Mouse (Mus musculus) 3134 (cell line): Measurements from ENCODE around the gene Zfp143.

ENCODE experiments used
- DNase-seq: peaks from one replicate; pipeline ENCODE4 v3.0.0-alpha.2; 2011; ENCODE audit warnings: low spot score; ENCODE audit not compliant: insufficient read length; ENCODE audit errors: extremely low read depth

The Zfp143 gene

GRCm38 (mm10) chr7:110091670-110092069, 30.7 kb downstream of the Zfp143 start:
- no peak for DNase-seq

- DNase-seq: no peak
Observed at GRCm38 (mm10) chr7:110096332-110096731, 35.3 kb downstream of the Zfp143 start.

- no peak for DNase-seq
Observed at GRCm38 (mm10) chr7:110097106-110097793, 36.2 kb downstream of the Zfp143 start.

DNA sequence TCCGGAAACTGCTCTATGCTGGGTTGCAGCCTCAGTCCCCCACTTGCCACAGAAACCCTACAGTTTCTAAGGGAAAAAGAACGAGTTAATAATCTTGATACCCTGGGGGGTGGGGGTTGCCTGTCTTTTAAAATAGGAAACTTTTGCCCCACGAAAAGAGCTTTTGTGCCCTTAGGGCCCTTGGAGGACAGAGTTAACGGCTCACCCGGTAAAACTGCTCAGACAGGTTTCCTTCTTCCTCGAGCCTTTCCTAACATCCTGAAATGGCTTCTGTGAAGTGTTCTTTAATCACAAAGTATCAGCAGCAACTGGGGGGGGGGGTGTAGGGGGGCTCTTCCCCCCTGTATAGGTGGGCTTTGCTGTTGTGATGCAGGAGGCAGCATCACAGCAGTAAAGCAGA, 39.8 kb downstream of the Zfp143 start:
- DNase-seq: no peak

DNA sequence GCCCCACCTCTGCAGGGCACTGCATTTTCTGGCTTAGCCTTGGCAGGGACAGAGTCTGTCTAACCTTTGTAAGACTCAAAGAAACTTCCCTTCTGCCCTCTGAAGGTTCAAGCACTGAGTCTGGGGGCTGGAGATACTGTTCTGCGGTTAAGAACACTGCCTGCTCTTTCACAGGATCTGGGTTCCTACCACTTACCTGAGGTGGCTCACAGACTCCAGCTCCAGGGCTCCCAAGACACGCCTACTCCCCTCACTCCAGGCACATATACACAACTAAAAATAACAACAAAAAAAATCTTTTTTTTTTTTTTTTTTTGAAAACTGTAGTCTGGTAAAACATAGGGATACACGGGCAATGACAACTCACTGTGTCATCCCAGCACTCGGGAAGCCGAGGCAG, 40.2 kb downstream of the Zfp143 start:
- no peak for DNase-seq

DNA sequence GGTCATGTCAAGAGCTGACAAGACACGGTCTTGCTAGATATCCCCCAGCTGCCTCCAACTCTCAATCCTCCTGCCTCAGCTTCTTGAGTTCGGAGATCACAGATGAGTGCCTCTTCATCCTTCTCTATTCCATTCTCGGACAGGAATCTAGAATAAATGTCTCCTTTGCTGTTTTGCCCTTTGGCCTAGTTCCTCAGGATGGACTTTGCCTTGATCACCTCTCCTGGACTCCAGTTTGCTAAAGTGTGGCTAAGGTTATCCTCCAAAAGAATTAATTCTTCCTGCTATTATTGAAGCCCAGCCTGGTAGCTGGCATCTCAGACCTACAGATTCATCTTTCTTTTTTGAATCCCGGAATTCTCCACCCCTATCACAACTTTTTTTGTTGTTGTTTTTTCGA, 44.0 kb downstream of the Zfp143 start:
- DNase-seq: no peak

GRCm38 (mm10) chr7:110106633-110107032, 45.6 kb downstream of the Zfp143 start:
- no peak for DNase-seq

DNA sequence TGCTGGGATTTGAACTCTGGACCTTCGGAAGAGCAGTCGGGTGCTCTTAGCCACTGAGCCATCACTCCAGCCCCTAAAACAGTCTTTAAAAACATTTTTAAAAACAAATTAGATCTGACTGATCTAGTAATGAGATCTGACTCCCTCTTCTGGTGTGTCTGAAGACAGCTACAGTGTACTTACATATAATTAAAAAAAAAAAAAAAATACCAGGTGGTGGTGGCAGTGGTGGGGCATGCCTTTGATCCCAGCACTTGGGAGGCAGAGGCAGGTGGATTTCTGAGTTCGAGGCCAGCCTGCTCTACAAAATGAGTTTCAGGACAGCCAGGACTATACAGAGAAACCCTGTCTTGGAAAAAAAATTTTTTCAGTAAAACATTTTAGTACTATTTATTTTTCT, 47.5 kb downstream of the Zfp143 start:
- peak; percentile 42 for DNase-seq

GRCm38 (mm10) chr7:110108967-110109610, 48.1 kb downstream of the Zfp143 start:
- peak; percentile 98 for DNase-seq

DNA sequence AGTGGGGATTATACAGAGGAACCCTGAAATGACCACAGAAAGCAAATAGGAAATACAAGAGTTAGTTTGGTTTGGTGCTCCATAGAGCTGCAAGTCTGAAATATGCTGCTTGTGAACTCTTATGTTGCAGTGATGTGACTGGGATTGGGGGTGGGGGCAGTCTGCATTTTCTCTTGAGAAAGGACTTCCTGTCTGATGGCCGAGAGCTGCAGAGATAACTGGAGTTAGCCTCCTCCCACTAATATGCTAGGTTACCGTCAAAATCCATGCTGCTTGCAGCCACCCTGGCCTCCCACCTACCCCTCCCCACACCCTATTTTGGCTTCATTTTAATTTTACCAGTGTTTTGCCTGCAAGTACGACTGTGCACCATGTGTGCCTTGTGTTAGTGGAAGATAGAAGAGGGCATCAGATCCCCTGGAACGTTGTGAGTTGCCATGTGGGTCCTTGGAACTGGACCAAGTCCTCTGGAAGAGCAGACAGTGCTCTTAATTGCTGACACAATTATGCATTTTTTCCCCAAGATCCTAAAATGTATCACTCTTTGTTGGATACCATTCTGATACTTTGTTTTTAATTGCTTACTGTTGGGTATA, 49.1 kb downstream of the Zfp143 start:
- DNase-seq: no peak

DNA sequence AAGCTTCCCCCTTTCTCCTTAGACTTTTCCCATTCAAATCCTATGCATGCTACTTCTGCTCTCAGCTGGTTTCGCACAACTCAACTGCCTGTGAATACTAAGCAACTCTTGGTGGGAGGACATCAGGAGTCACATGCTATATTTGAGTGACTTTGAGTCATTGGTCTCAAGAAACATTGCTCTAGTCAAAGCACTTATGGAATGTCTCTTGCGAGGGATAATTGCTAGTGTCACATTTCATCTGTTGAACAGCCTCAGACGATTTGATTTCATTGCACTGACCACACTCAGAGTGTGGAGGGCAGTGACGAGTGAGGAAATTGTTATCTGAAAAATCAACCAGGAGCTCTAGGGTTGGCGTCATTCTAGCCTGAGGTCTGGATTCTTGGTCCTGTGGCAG, 53.7 kb downstream of the Zfp143 start:
- DNase-seq: peak; percentile 50

DNA sequence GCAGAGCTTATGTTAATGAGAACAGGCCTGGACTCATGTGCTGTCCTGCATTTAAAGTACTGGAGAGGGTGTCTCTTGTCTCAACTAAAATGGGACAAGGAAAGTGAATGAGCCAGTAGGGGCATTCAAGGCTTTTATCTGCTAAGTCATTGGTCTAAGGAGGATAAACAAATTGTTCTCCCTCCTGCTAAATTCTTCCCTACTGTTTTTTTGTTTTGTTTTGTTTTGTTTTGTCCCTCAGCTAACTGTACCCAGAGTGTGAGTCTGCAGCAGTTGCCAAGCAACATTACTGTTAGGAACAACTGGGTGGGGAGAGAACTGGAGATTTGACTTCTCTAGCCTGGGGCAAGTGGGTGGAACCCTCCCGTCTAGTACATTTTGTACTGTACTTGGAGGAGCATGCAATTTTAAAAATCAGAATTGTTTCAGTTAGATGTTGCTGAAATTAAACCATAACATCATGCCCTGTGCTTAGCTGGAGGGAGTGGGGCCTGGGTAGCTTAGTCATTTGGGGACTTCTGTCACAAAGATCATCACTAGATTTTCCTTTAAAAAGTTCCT, 55.8 kb downstream of the Zfp143 start:
- DNase-seq: no peak

GRCm38 (mm10) chr7:110118448-110118847, 57.4 kb downstream of the Zfp143 start:
- no peak for DNase-seq

DNA sequence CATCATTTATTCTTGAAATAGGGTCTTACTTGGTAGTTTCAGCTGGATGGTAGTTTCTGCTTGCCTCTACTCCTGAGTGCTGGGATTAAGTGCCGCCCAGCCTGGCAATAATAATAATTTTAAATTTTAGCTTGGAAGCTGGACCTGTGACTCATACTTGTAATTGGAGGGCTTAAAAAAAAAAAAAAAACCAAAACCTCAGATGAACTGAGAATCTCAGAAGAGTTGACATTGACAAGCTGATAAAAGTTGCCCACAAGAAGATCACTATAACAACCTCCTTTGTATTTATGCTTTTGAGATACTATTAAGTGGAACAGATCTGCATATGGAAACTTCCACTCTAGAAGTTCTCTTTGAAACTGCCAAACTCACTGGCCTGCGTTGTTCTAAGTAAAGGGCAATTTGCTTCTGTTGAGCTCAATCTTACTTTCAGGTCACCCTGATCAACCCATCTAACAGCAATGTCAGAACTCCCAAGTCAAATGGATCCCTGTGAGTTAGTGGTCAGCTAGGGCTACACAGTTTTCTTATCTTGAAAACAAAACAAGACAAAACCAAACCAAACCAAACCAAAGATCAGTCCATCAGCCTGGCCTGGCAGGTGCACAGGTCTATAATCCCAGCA, 59.3 kb downstream of the Zfp143 start:
- DNase-seq: no peak

DNA sequence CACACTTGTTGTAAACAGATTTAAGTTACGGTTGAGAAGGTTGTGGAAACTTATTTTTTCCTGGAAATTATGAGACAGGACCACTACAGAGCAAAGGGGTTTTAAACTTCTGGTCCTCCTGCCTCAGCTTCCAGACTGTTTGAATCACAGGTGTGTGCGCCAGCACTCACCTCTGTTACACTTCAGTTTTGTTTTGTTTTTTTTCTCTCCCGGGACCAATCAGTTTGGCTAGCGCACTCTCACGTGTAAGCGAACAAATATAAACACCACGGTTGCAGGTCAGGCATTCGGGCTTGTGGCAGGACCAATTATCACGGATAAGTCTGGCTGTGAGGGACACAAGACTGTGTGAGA, 60.1 kb downstream of the Zfp143 start:
- no peak for DNase-seq

DNA sequence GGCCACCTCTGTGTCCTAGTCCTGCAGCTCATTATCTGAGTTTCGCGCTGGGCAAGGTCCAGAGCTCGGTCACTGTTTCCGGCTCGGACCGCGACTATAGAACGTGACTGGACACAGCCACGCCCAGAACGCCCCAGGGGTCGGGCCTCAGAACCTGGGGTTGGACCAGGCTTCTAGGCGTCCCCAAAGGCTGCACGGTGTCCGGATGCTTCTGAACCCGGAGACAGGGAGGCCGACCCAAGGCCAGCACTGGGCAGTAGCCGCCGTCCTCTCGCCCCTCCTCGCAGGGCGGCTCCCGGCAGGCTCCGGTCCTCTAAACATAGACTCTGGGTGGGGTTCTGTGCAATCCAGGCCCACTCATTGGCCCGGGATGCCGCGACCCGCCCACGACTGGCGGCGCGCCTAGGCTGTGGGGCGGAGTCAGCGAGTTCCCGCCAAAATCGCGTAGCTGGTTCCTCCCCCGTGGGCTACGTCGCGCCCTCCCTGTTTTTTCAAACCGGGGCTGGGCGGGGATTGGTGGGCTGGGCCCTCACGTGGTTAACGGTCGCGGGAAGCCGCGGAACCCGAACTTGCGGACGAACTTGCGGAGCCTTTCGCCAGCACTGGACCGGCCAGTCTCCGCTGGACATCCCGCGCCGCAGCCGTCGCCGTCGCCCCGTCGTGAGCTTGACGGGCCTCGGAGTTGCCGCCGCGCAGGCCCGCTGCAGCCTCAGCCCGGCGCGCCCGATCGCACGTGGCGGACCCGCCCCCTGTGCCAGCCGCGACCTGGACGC, 60.7 kb downstream of the Zfp143 start, which contains the start of gene Wee1:
Wee1 (plus strand) TSS at position 531 of the 773 bp plus-strand sequence.
- peak; percentile 100 for DNase-seq

DNA sequence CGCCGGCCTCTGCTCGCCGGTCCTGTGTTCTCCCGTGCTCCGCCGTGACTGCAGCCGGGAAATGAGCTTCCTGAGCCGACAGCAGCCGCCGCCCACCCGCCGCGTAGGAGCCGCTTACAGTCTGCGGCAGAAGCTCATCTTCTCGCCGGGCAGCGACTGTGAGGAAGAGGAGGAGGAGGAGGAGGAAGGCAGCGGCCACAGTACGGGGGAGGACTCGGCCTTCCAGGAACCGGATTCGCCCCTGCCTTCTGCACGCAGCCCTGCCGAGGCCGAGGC, 61.2 kb downstream of the Zfp143 start:
- DNase-seq: no peak

GRCm38 (mm10) chr7:110122565-110123422, 61.8 kb downstream of the Zfp143 start:
- peak; percentile 69 for DNase-seq

DNA sequence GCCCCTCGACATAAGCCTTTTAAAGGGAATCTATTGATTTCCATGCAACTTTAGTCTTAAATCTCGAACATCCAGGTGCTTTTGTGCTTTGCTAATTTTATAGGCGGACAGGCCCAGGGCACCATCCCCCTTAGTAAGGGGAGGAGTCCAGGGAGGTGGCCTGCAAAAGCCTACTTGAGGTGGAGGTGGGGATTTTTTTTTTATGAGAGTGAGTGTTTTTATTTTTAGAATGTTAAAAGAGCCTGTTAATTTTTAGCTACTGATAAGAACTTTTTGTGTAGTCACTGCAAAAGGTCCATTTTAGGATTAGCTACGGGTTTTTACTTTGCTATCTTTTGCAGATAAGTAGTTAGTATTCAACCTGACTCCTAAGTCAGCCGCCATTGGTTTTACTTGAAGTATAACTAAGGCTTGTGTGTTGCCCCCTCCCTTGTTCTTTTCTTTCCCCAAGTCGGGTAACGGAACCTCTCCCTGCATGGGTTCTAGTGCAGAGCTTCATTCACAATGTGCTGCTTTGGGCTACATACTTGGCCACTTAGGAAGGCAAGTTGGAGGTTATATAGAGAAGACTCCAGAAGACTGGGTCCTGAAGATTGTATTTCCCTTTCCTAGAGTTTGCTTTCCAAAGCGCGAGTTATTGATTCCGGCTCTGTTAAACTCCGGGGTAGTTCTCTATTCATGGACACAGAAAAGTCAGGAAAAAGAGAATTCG, 63.0 kb downstream of the Zfp143 start:
- no peak for DNase-seq
